Mouse (Mus musculus) neural tube, embryonic 11.5 days (tissue): ENCODE measurements around the gene Ache. TPM values are rescaled to one million over a fixed set of nuclear protein-coding genes. Genes with fewer than 3 reads are reported as not detected.
A peak's percentile ranks its signal among the peaks of the same experiment; 100 is the strongest.
"Not testable (repeated sequence)": the region's sequence is repeated elsewhere in the genome, so short reads cannot be mapped to it uniquely, and the experiment has no call there.

Experiments used
- ATAC-seq: fragments of 200-750 bp; cut with Nextera tagmentation; 2 replicates; pipeline ENCODE4 v1.8.0; 2017; ENCODE audit warnings: moderate number of reproducible peaks, mild to moderate bottlenecking, moderate TSS enrichment, moderate library complexity; ENCODE audit not compliant: insufficient read depth, low FRiP score, low TSS enrichment
- DNase-seq: peaks from one replicate; pipeline ENCODE4 v3.0.0-alpha.2; 2015; ENCODE audit warnings: low spot score
- H3K27ac ChIP-seq: fragments of 300-500 bp; sonication (generic); 2 replicates; pipeline ENCODE4 v1.5.1; 2014; ENCODE audit warnings: low read depth, mild to moderate bottlenecking, low read length
- H3K27me3 ChIP-seq: fragments of 300-500 bp; sonication (generic); 2 replicates; pipeline ENCODE4 v1.6.1; 2014; ENCODE audit warnings: mild to moderate bottlenecking, low read length, mixed read lengths; ENCODE audit not compliant: control insufficient read depth, insufficient read depth
- H3K36me3 ChIP-seq: fragments of 300-500 bp; sonication (generic); 2 replicates; pipeline ENCODE4 v1.6.1; 2014; ENCODE audit warnings: mild to moderate bottlenecking, low read length, moderate library complexity, mixed read lengths; ENCODE audit not compliant: control insufficient read depth, insufficient read depth
- H3K4me1 ChIP-seq: fragments of 300-500 bp; sonication (generic); 2 replicates; pipeline ENCODE4 v1.6.1; 2014; ENCODE audit warnings: low read length, mixed read lengths; ENCODE audit not compliant: control insufficient read depth, insufficient read depth
- H3K4me2 ChIP-seq: fragments of 300-500 bp; sonication (generic); 2 replicates; pipeline ENCODE4 v1.6.1; 2014; ENCODE audit warnings: low read depth, mild to moderate bottlenecking, moderate library complexity
- H3K4me3 ChIP-seq: fragments of 300-500 bp; sonication (generic); 2 replicates; pipeline ENCODE4 v1.5.1; 2014; ENCODE audit warnings: low read depth, low read length
- H3K9ac ChIP-seq: fragments of 300-500 bp; sonication (generic); 2 replicates; pipeline ENCODE4 v1.6.1; 2014; ENCODE audit warnings: mild to moderate bottlenecking, low read length
- H3K9me3 ChIP-seq: fragments of 300-500 bp; sonication (generic); 2 replicates; pipeline ENCODE4 v1.6.1; 2016; ENCODE audit warnings: low read length; ENCODE audit not compliant: control insufficient read depth
- WGBS: fragments of 180-500 bp; shearing (Covaris S2); extraction: QIAGEN DNeasy Blood & Tissue Kit; methylation state at CpG from one replicate; pipeline ENCODE4 v1.1.7; 2014; 5-methylcytosine and 5-hydroxymethylcytosine counted together
- polyA plus RNA-seq: library from polyadenylated mRNA; unstranded; fragments of >200 nt; fragmentation: Nextera tagmentation; extraction: Ambion mirVana; gene quantifications from 2 replicates; pipeline ENCODE4 v1.2.1, GENCODE M21; 2014

The Ache gene
- 14.5 and 14.7 TPM in 2 replicates for polyA plus RNA-seq

DNA sequence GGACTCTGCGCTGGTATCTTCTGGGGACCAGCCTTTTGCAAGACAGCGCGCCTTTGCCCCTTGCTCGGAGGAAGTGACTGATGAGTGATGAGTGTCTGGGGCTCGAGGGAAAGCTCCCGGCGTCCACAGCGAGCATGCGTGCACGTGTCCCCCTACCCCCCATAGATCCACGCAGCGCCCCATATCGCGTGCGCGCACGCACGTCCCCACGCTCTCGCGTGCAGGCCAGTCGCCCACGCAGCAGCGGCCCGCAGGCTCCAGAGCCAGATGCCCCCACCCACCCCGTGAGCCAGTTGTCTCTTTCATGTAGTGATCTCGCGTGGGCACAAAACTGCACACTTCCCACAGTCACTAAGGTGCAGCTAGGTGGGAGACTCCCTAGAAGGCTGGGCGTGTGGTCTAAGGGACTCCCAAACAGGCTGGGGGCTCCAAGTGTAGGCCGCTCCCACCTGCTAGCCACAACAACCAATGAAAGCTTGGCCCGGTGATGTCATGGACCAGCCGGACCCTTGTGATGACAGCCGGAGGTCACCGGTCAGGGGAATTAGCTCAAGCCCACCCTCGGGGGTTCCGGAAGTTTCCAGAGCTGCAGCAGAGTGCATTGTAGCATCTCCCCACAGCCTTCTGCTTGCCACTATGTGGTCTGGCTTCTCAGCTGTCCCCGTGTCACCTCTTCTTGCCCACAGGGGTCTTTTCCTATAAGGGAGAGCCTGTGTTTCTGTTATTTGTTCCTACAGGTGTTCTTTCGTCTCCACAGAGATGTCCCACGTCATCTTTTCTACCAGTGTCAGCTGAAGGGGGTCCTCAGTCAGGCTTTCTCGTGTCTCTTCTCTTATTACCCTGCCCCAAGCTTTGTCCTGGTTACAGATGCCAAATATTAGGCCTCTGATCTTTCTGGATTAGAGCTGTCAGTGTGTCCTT, at the start of gene Ache:
Gene Ache, plus strand, starts transcription at position 488 of the 921 bp plus-strand sequence.
- Histone ChIP-seq H3K4me3 (peak within 1 kb of the TSS; percentile 43), H3K4me1 (peaks cover 14% of the 10 kb centered on the region), H3K27ac (peak within 1 kb of the TSS; percentile 53; the same call in 1 of the 2 replicates), H3K9ac (peak within 1 kb of the TSS; percentile 59), H3K9me3 (no peaks in the 10 kb centered on the region), H3K27me3 (peaks cover 42% of the 10 kb centered on the region), H3K4me2 (peak within 1 kb of the TSS; percentile 86), H3K36me3 (no peaks in the 10 kb centered on the region)
- 1% methylated on average over 39 of the region's 40 CpGs for WGBS
- DNase-seq (peak; percentile 67), ATAC-seq (peak; percentile 51)

DNA sequence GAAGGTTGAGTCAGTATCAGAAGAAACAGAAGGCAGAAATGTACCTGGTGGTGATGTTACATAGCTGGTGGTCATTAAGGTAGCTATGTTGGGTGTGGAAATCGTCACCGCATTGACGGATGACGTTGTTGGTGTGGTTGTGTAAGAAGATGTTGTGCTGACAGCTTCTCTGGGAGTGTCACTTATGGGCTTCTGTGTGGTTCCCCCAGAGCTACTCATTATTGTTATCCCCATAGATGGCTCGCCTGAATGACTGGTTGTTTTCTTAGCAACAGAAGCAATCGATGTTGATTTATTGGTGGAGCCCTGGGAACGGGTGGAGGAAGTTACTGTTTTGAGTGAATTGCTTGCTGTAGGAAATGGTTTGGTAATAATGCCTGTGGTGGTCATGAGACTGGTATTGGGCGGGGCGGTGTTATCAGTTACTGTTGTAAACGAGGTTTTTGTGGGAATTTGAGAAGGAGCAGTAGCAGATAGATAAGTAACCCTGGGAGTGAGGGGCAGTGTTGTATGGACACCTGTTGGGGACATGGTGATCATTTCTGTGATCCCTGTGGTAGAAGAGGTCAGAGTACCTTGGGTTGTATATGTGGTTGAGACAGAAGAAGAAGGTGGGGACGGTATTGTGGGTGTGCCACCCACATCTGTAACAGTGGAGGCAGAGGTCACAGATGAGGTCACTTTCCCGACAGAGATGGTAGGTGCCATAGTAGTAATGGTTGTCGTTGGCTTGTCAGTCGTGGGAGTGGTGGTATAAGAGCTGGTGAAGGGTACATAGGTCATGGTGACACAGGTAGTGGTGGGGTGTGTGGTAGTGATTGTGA, 23.2 kb upstream of the Ache start:
- ATAC-seq (no peak), DNase-seq (no peak)
- H3K27me3 ChIP-seq: no peaks in the 10 kb centered on the region
- no peak overlapping the region for H3K9ac ChIP-seq
- H3K36me3 ChIP-seq: no peaks in the 10 kb centered on the region
- no peak overlapping the region for H3K4me3 ChIP-seq
- WGBS: 79% methylated on average over 14 of the region's 14 CpGs
- no peak overlapping the region for H3K4me2 ChIP-seq
- peaks cover 3% of the 10 kb centered on the region; the same call in 1 of the 2 replicates for H3K4me1 ChIP-seq
- no peaks in the 10 kb centered on the region for H3K9me3 ChIP-seq
- H3K27ac ChIP-seq: no peak overlapping the region

DNA sequence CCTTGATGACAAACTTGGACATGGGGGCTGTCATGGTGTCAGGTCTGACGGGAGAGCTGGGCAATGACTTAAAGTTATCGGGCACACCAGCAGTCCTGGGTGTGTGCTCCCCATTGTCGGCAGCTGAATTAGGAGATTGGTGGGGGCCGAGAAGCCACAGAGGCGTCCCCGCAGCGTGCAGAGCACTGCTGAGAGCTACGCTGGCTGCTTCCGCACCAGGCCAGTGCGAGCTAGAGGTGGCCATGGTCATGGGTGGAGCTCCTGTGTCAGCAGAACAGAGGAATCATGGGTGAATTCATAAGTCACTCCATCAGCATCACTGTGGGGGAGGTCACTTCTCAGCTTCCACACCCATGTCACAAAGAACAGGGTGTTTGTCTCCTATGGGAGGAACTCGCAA, 22.5 kb upstream of the Ache start:
- no peak overlapping the region for H3K4me2 ChIP-seq
- H3K27me3 ChIP-seq: no peaks in the 10 kb centered on the region
- peaks cover 3% of the 10 kb centered on the region; the same call in 1 of the 2 replicates for H3K4me1 ChIP-seq
- no peak overlapping the region for H3K4me3 ChIP-seq
- no peaks in the 10 kb centered on the region for H3K9me3 ChIP-seq
- ATAC-seq (no peak), DNase-seq (no peak)
- H3K9ac ChIP-seq: no peak overlapping the region
- H3K36me3 ChIP-seq: no peaks in the 10 kb centered on the region
- WGBS: 94% methylated on average over 11 of the region's 11 CpGs
- H3K27ac ChIP-seq: no peak overlapping the region

DNA sequence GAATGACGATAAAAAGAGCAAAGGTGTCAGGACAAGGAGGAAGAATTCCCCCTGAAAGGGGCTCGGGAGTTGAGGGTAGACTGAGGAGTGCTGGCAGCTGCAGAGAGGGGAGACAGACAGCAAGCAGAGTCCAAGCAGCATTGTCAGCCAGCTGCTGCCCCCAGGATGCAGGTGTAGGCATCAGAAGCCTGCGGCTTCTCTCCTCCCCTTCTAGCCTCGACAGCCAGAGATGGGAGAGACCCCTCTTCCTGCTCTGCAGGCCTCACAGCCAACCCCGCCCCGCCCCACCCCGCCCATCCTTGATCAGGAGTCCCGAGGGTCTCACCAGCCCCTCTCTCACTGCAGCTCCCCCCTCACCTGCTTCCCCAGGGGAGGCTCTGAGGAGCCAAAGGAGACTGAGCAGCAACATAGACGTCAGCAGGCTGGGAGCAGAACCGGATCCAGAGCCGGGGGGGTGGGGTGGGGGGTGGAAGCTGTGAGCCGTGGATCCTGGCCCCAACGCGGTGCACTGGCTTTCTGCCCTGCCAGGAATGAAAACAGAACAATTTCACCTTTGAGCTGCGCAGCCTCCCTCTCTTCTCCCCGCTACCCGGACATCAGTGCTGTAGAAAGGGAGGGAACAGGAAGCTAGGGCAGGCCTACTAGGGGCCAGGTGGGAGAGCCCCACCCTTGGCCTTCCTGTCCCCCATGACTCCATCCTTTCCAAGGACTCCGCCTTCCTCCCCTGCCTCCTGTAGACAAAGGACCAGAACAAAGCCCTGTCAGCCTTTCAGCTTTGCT, 19.0 kb upstream of the Ache start:
- H3K27me3 ChIP-seq: no peaks in the 10 kb centered on the region
- H3K36me3 ChIP-seq: no peaks in the 10 kb centered on the region
- H3K9me3 ChIP-seq: no peaks in the 10 kb centered on the region
- ATAC-seq: no peak
- peak overlapping the region; percentile 32; the same call in 1 of the 2 replicates for H3K9ac ChIP-seq
- no peak for DNase-seq
- no peak overlapping the region for H3K4me3 ChIP-seq
- peaks cover 3% of the 10 kb centered on the region; the same call in 1 of the 2 replicates for H3K4me1 ChIP-seq
- WGBS: 43% methylated on average over 14 of the region's 18 CpGs
- no peak overlapping the region for H3K4me2 ChIP-seq
- no peak overlapping the region for H3K27ac ChIP-seq

DNA sequence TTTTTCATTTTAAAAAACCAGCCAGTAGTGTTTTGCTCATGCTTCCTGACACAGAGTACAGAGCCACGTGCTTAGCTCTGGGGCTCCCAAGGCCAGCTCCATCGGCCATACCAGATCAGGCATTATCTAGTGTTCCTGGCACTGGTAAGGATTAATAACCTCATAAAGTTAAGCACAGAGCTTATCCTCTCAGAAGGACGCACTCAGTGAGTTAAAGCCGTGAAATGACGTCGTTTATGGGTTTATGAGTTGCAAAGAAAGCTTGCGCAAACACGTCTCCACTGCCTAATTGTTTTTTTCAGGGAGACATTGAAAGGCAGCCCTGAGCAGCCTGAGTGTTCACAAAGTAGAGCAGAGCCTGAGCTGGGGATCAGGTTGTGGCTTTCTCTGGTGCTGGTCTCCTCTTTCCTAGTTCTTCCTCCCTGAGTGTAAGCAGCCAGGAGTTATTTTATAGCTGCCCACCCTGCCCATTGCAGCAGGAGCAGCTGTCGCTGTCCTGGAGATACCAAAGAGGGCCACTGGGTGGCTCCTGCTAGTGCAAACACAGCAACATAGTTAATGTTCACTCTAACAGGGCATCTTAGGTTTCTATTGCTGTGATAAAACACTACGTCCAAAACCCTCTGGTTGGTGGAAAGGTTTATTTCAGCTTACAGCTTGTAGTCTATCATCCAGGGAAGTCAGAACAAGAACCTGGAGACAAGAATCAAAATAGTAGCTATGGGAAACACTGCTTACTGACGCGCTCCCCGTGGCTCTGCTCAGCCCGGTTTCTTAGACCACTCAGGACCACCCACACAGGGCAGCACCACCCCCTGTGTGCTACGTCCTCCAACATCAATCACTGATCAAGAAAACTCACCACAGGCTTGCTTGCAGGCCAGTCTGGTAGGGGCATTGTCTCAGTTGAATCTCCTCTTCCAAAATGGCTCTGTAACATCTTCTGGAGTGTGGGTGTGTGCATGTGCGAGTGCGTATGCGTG, 9.7 kb upstream of the Ache start:
- Histone ChIP-seq H3K4me2 (0 out of 2 replicates have a peak overlapping the region, but pooled peaks have one; percentile 4), H3K27me3 (no peaks in the 10 kb centered on the region), H3K27ac (no peak overlapping the region), H3K4me3 (no peak overlapping the region), H3K9ac (no peak overlapping the region), H3K9me3 (no peaks in the 10 kb centered on the region), H3K4me1 (no peaks in the 10 kb centered on the region), H3K36me3 (no peaks in the 10 kb centered on the region)
- ATAC-seq (no peak), DNase-seq (peak; percentile 55)
- 34% methylated on average over 18 of the region's 18 CpGs for WGBS

DNA sequence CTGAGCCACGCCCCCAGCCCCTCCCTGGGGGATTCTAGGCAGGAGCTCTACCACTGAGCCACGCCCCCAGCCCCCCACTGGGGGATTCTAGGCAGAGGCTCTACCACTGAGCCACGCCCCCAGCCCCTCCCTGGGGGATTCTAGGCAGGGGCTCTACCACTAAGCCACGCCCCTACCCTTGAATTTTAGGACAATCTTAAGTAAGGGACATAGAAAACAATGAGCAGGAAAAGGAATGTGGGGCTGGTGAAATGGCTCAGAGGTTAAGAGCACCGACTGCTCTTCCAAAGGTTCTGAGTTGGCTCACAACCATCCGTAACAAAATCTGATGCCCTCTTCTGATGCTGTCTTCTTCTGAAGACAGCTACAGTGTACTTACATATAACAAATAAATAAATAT, 2.9 kb upstream of the Ache start:
- not testable (repeated sequence) for DNase-seq, H3K4me3 ChIP-seq, H3K9ac ChIP-seq, ATAC-seq, H3K36me3 ChIP-seq, H3K27ac ChIP-seq, H3K4me2 ChIP-seq, H3K9me3 ChIP-seq
- 83% methylated on average over 5 of the region's 6 CpGs for WGBS
- Histone ChIP-seq H3K27me3 (peaks cover 21% of the 10 kb centered on the region), H3K4me1 (peaks cover 14% of the 10 kb centered on the region)

DNA sequence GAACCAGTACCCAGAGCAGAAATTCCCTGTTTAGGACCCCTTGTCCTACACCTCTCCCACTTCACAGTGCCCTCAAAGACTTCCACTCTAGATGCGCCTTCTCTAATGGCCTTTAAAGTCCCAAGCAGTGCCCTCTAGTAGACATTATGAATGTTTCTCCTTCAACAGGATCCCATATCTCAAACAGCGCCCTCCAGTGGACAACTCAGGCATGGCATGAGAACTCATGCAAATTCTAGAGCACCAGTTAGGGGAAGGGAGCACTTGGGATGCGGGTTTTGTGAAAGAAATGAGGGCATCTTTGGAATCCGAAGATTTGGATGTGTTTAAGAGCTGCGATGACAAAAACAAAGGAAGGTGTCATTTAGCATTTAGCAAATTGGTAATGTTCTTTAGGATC, 2.3 kb upstream of the Ache start:
- H3K4me2 ChIP-seq: no peak overlapping the region
- 59% methylated on average over 5 of the region's 5 CpGs for WGBS
- H3K9ac ChIP-seq: no peak overlapping the region
- no peak overlapping the region for H3K27ac ChIP-seq
- peaks cover 27% of the 10 kb centered on the region for H3K27me3 ChIP-seq
- no peaks in the 10 kb centered on the region for H3K9me3 ChIP-seq
- peaks cover 14% of the 10 kb centered on the region for H3K4me1 ChIP-seq
- ATAC-seq (no peak), DNase-seq (peak; percentile 31)
- no peaks in the 10 kb centered on the region for H3K36me3 ChIP-seq
- no peak overlapping the region for H3K4me3 ChIP-seq
